Mouse (Mus musculus) midbrain, embryonic 14.5 days (tissue): ENCODE results near the gene Zfp771. TPM values are rescaled to one million over a fixed set of nuclear protein-coding genes. Genes with fewer than 3 reads are reported as not detected.

Experiments
- ATAC-seq: fragments of 200-750 bp; cut with Nextera tagmentation; 2 replicates; pipeline ENCODE4 v1.8.0; 2017; ENCODE audit warnings: moderate number of reproducible peaks, moderate library complexity; ENCODE audit not compliant: low FRiP score, low TSS enrichment
- DNase-seq: peaks from one replicate; pipeline ENCODE4 v3.0.0-alpha.2; 2015
- H3K27ac ChIP-seq: fragments of 300-500 bp; sonication (generic); replicated peaks from 2 replicates; pipeline ENCODE4 v1.5.1; 2014; ENCODE audit warnings: mild to moderate bottlenecking, low read depth, low read length, moderate library complexity
- H3K27me3 ChIP-seq: fragments of 300-500 bp; sonication (generic); 2 replicates; pipeline ENCODE4 v1.6.1; 2014; ENCODE audit warnings: low read length, control low read depth, mixed read lengths; ENCODE audit not compliant: control insufficient read depth, insufficient read depth
- H3K36me3 ChIP-seq: fragments of 300-500 bp; sonication (generic); 2 replicates; pipeline ENCODE4 v1.6.1; 2014; ENCODE audit warnings: low read length, control low read depth; ENCODE audit not compliant: control insufficient read depth, insufficient read depth
- H3K4me1 ChIP-seq: fragments of 300-500 bp; sonication (generic); 2 replicates; pipeline ENCODE4 v1.6.1; 2014; ENCODE audit warnings: mild to moderate bottlenecking, antibody characterized with exemption, low read length, control low read depth; ENCODE audit not compliant: control insufficient read depth, insufficient read depth
- H3K4me2 ChIP-seq: fragments of 300-500 bp; sonication (generic); 2 replicates; pipeline ENCODE4 v1.6.1; 2014; ENCODE audit warnings: mild to moderate bottlenecking, low read length, moderate library complexity
- H3K4me3 ChIP-seq: fragments of 300-500 bp; sonication (generic); replicated peaks from 2 replicates; pipeline ENCODE4 v1.5.1; 2014; ENCODE audit warnings: low read depth, low read length
- H3K9ac ChIP-seq: fragments of 300-500 bp; sonication (generic); replicated peaks from 2 replicates; pipeline ENCODE4 v1.6.1; 2014; ENCODE audit warnings: mild to moderate bottlenecking, low read length, moderate library complexity
- H3K9me3 ChIP-seq: fragments of 300-500 bp; sonication (generic); 2 replicates; pipeline ENCODE4 v1.6.1; 2016; ENCODE audit warnings: low read length, control low read depth, mixed read lengths; ENCODE audit not compliant: control insufficient read depth
- WGBS: fragments of 180-500 bp; shearing (Covaris S2); extraction: QIAGEN DNeasy Blood & Tissue Kit; methylation state at CpG from one replicate; pipeline ENCODE4 v1.1.7; 2014; 5-methylcytosine and 5-hydroxymethylcytosine counted together
- polyA plus RNA-seq: library from polyadenylated mRNA; unstranded; fragments of >200 nt; fragmentation: Nextera tagmentation; extraction: Ambion mirVana; gene quantifications from 2 replicates; pipeline ENCODE4 v1.2.1, GENCODE M21; 2014

Zfp771 gene
- polyA plus RNA-seq, 1 experiment from 2014 or later = 55.2 TPM

GRCm38 (mm10) chr7:127214981-127215871 is 28.8 kb upstream of the Zfp771 start:
- no peak overlapping the region for H3K9ac ChIP-seq
- peak; percentile 86 for DNase-seq
- no peak for ATAC-seq
- 0 out of 2 replicates have a peak overlapping the region, but pooled peaks have one; percentile 8 for H3K4me3 ChIP-seq
- H3K4me1 ChIP-seq = no peaks in the 10 kb centered on the region
- no peaks in the 10 kb centered on the region; the same call in 1 of the 2 replicates for H3K27me3 ChIP-seq
- H3K9me3 ChIP-seq = no peaks in the 10 kb centered on the region
- H3K27ac ChIP-seq = no peak overlapping the region
- peak overlapping the region; percentile 40 for H3K4me2 ChIP-seq
- WGBS = 27% methylated on average over 33 of the region's 33 CpGs
- H3K36me3 ChIP-seq = no peaks in the 10 kb centered on the region

GRCm38 (mm10) chr7:127216307-127216706 is 27.8 kb upstream of the Zfp771 start:
- no peaks in the 10 kb centered on the region; the same call in 1 of the 2 replicates for H3K27me3 ChIP-seq
- no peak for ATAC-seq
- no peaks in the 10 kb centered on the region for H3K9me3 ChIP-seq
- DNase-seq = no peak
- no peak overlapping the region for H3K27ac ChIP-seq
- no peak overlapping the region for H3K4me2 ChIP-seq
- H3K4me1 ChIP-seq = no peaks in the 10 kb centered on the region
- no peak overlapping the region for H3K4me3 ChIP-seq
- WGBS = 93% methylated on average over 5 of the region's 5 CpGs
- no peak overlapping the region for H3K9ac ChIP-seq
- H3K36me3 ChIP-seq = no peaks in the 10 kb centered on the region

- 91% methylated on average over 6 of the region's 6 CpGs for WGBS
- no peaks in the 10 kb centered on the region for H3K36me3 ChIP-seq
- DNase-seq = no peak
These were observed 26.6 kb upstream of the Zfp771 start for GRCm38 (mm10) chr7:127217475-127217874.

GRCm38 (mm10) chr7:127217901-127218642 is 26.0 kb upstream of the Zfp771 start:
- DNase-seq (no peak), ATAC-seq (no peak)
- H3K27ac ChIP-seq = no peak overlapping the region
- H3K4me1 ChIP-seq = no peaks in the 10 kb centered on the region
- H3K4me3 ChIP-seq = no peak overlapping the region
- H3K9me3 ChIP-seq = no peaks in the 10 kb centered on the region
- H3K9ac ChIP-seq = no peak overlapping the region
- H3K36me3 ChIP-seq = no peaks in the 10 kb centered on the region
- WGBS = 85% methylated on average over 10 of the region's 10 CpGs
- H3K4me2 ChIP-seq = no peak overlapping the region
- H3K27me3 ChIP-seq = no peaks in the 10 kb centered on the region; the same call in 1 of the 2 replicates

More at GRCm38 (mm10) chr7:127217475-127217874, 26.6 kb upstream of the Zfp771 start:
- Histone ChIP-seq H3K4me1 (no peaks in the 10 kb centered on the region), H3K9ac (no peak overlapping the region), H3K27ac (no peak overlapping the region), H3K4me3 (no peak overlapping the region), H3K9me3 (no peaks in the 10 kb centered on the region), H3K4me2 (no peak overlapping the region), H3K27me3 (no peaks in the 10 kb centered on the region; the same call in 1 of the 2 replicates)
- no peak for ATAC-seq

GRCm38 (mm10) chr7:127218670-127219069 is 25.4 kb upstream of the Zfp771 start:
- Histone ChIP-seq H3K27ac (no peak overlapping the region), H3K9ac (no peak overlapping the region), H3K4me3 (no peak overlapping the region), H3K9me3 (no peaks in the 10 kb centered on the region), H3K4me2 (no peak overlapping the region), H3K4me1 (no peaks in the 10 kb centered on the region), H3K27me3 (no peaks in the 10 kb centered on the region; the same call in 1 of the 2 replicates), H3K36me3 (no peaks in the 10 kb centered on the region)
- ATAC-seq (no peak), DNase-seq (no peak)
- 94% methylated on average over 4 of the region's 4 CpGs for WGBS

- ATAC-seq (no peak), DNase-seq (no peak)
- Histone ChIP-seq H3K36me3 (no peaks in the 10 kb centered on the region), H3K4me1 (no peaks in the 10 kb centered on the region), H3K27me3 (no peaks in the 10 kb centered on the region), H3K9me3 (no peaks in the 10 kb centered on the region), H3K27ac (no peak overlapping the region), H3K4me3 (no peak overlapping the region), H3K4me2 (no peak overlapping the region), H3K9ac (no peak overlapping the region)
- WGBS = 88% methylated on average over 6 of the region's 6 CpGs
These were observed 23.6 kb upstream of the Zfp771 start for GRCm38 (mm10) chr7:127220440-127220839.

GRCm38 (mm10) chr7:127223106-127223505 is 21.0 kb upstream of the Zfp771 start:
- no peaks in the 10 kb centered on the region for H3K4me1 ChIP-seq
- WGBS = 99% methylated on average over 3 of the region's 3 CpGs
- H3K9me3 ChIP-seq = no peaks in the 10 kb centered on the region
- H3K36me3 ChIP-seq = no peaks in the 10 kb centered on the region
- no peak overlapping the region for H3K27ac ChIP-seq
- DNase-seq (no peak), ATAC-seq (no peak)
- no peak overlapping the region for H3K9ac ChIP-seq
- no peaks in the 10 kb centered on the region for H3K27me3 ChIP-seq
- no peak overlapping the region for H3K4me3 ChIP-seq
- no peak overlapping the region for H3K4me2 ChIP-seq

GRCm38 (mm10) chr7:127223515-127224478 is 20.3 kb upstream of the Zfp771 start:
- 86% methylated on average over 6 of the region's 6 CpGs for WGBS
- no peak overlapping the region for H3K4me2 ChIP-seq

More at GRCm38 (mm10) chr7:127223515-127224478, 20.3 kb upstream of the Zfp771 start:
- Histone ChIP-seq H3K4me3 (no peak overlapping the region), H3K9ac (no peak overlapping the region), H3K27ac (no peak overlapping the region), H3K27me3 (no peaks in the 10 kb centered on the region), H3K9me3 (no peaks in the 10 kb centered on the region), H3K36me3 (no peaks in the 10 kb centered on the region), H3K4me1 (no peaks in the 10 kb centered on the region)
- DNase-seq (no peak), ATAC-seq (no peak)
